Mouse (Mus musculus) intestine, postnatal 0 days (tissue): ENCODE measurements at regions not wholly inside any gene's neighbourhood (a gene's known extent, or its start where the extent isn't known, plus 50 kb on each side); places are given as distances from the start of the nearest gene placed in this dataset.

Experiments
- ATAC-seq: fragments of 200-750 bp; cut with Nextera tagmentation; 2 replicates; pipeline ENCODE4 v1.8.0; 2017; ENCODE audit warnings: mild to moderate bottlenecking, moderate TSS enrichment, moderate library complexity
- H3K27ac ChIP-seq: fragments of 300-500 bp; sonication (generic); 2 replicates; pipeline ENCODE4 v1.5.1; 2014; ENCODE audit warnings: mild to moderate bottlenecking, low read depth, low read length, moderate library complexity
- H3K27me3 ChIP-seq: fragments of 300-500 bp; sonication (generic); replicated peaks from 2 replicates; pipeline ENCODE4 v1.6.1; 2014; ENCODE audit warnings: low read length, mixed read lengths; ENCODE audit not compliant: control insufficient read depth, insufficient read depth
- H3K36me3 ChIP-seq: fragments of 300-500 bp; sonication (generic); 2 replicates; pipeline ENCODE4 v1.6.1; 2014; ENCODE audit warnings: mild to moderate bottlenecking, moderate library complexity; ENCODE audit not compliant: control insufficient read depth, insufficient read depth
- H3K4me1 ChIP-seq: fragments of 300-500 bp; sonication (generic); replicated peaks from 2 replicates; pipeline ENCODE4 v1.6.1; 2014; ENCODE audit warnings: antibody characterized with exemption, low read length, mixed read lengths; ENCODE audit not compliant: control insufficient read depth, insufficient read depth
- H3K4me2 ChIP-seq: fragments of 300-500 bp; sonication (generic); replicated peaks from 2 replicates; pipeline ENCODE4 v1.6.1; 2014; ENCODE audit warnings: low read depth, mild to moderate bottlenecking, moderate library complexity
- H3K4me3 ChIP-seq: fragments of 300-500 bp; sonication (generic); 2 replicates; pipeline ENCODE4 v1.5.1; 2014; ENCODE audit warnings: low read depth, low read length
- H3K9ac ChIP-seq: fragments of 300-500 bp; sonication (generic); 2 replicates; pipeline ENCODE4 v1.6.1; 2014; ENCODE audit warnings: mild to moderate bottlenecking, low read depth, low read length
- H3K9me3 ChIP-seq: fragments of 300-500 bp; sonication (generic); 2 replicates; pipeline ENCODE4 v1.6.1; 2016; ENCODE audit warnings: mixed run types; ENCODE audit not compliant: control insufficient read depth
- CTCF ChIP-seq: sonication (generic); IDR thresholded peaks from 2 replicates; pipeline ENCODE4 v1.5.1; 2016; ENCODE audit warnings: low read depth, mild to moderate bottlenecking, control low read depth, antibody characterized with exemption, moderate library complexity
- whole genome bisulfite sequencing: fragments of 180-500 bp; shearing (Covaris S2); extraction: QIAGEN DNeasy Blood & Tissue Kit; methylation state at CpG from one replicate; pipeline ENCODE4 v1.1.7; 2014; 5-methylcytosine and 5-hydroxymethylcytosine counted together

DNA sequence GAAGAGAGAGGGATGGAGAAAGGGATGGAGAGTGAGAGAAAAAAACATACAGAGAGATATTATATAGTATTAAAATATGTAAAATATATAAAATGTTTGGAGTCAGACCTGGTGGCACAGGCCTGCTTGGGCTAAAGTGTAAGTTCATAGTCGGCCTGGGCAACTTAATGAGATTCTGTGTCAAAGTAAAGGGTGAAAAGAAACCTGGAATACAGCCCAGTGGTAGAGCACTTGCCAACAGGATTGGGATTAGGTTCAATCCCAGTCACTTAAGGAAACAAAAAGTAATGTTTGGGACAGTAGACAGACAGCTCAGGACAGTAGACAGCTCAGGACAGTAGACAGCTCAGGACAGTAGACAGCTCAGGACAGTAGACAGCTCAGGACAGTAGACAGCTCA, 69.6 kb upstream of the Fut8 start:
- H3K27me3 ChIP-seq: no peaks in the 10 kb centered on the region
- TF ChIP-seq CTCF: no peak
- H3K36me3 ChIP-seq: no peaks in the 10 kb centered on the region
- no peak overlapping the region for H3K4me3 ChIP-seq
- H3K27ac ChIP-seq: no peak overlapping the region
- H3K9ac ChIP-seq: no peak overlapping the region
- H3K4me2 ChIP-seq: no peak overlapping the region
- no peak for ATAC-seq
- 83% methylated on average over 1 of the region's 1 CpGs for WGBS
- no peaks in the 10 kb centered on the region for H3K9me3 ChIP-seq
- H3K4me1 ChIP-seq: no peaks in the 10 kb centered on the region

DNA sequence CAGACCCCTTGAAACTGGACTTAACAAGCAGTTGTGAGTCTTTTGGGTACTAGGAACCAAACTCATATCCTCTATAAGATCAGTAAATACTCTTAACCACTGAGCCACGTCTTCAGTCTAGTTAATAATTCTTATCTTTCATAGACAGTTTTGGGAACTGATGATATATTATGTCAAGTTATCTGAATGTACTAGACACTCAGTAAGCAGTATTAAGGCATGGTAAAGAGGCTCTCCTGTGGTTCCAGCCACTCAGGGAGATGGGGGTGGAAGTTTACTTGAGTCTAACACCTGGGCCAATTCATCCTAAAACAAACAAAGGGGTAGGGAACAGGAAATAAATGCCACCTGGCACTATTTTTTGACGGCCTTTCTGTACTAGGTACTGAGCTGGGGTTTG, 81.2 kb upstream of the Fut8 start:
- TF ChIP-seq CTCF: no peak
- H3K4me3 ChIP-seq: no peak overlapping the region
- no peak overlapping the region for H3K4me2 ChIP-seq
- no peaks in the 10 kb centered on the region for H3K36me3 ChIP-seq
- H3K27ac ChIP-seq: no peak overlapping the region
- H3K4me1 ChIP-seq: no peaks in the 10 kb centered on the region
- no peak for ATAC-seq
- H3K27me3 ChIP-seq: 0 out of 2 replicates have a peak, but pooled peaks cover 8% of the 10 kb centered on the region
- no peaks in the 10 kb centered on the region for H3K9me3 ChIP-seq
- WGBS: 43% methylated on average over 2 of the region's 2 CpGs
- H3K9ac ChIP-seq: no peak overlapping the region

DNA sequence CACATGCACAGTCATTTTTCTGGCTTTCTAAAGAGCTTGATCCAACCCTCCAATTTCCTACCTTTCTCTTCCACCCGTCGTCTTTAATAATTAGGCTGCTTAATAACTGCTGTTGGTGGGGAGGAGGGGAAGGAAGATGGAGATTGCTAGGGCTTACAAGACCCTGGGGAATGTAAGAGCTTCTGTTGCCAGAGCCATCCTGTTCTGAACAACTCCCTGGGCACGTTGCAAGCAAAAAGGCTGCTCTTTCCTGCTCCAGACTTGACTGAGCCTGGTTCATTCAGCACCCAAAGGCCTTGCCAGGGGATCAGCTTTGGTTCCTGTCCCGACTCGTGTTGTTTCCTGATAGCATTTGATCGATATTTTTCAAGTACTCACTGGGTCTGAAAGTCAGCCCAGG, 82.3 kb upstream of the Fut8 start:
- no peak overlapping the region for H3K27ac ChIP-seq

DNA sequence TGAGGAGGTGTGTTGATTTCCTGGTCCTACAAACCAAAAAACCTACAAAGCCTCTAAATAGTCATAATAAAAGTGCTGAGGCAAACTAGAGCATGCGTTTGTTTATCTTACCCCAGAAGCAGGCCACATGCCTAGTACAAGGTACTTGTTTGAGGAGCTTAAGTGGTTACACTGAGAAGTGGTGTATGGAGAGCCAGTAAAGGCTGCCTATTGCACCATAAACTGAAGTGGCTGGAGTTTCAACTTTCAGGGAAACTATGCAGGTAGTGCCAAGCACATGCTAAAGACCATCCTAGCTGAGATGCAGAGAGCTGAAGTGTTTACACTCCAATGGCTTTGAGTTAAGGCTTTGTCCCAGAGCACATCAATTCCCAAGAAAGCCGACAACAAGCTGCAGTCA, 86.5 kb upstream of the Fut8 start:
- H3K4me3 ChIP-seq: no peak overlapping the region
- H3K27ac ChIP-seq: no peak overlapping the region
- no peaks in the 10 kb centered on the region for H3K4me1 ChIP-seq
- H3K27me3 ChIP-seq: 0 out of 2 replicates have a peak, but pooled peaks cover 8% of the 10 kb centered on the region
- ATAC-seq: no peak
- no peaks in the 10 kb centered on the region for H3K36me3 ChIP-seq
- WGBS: 59% methylated on average over 2 of the region's 2 CpGs
- no peak for TF ChIP-seq CTCF
- H3K9ac ChIP-seq: no peak overlapping the region
- no peaks in the 10 kb centered on the region for H3K9me3 ChIP-seq
- H3K4me2 ChIP-seq: no peak overlapping the region

More for the DNA sequence above, 82.3 kb upstream of the Fut8 start:
- H3K4me3 ChIP-seq: no peak overlapping the region
- TF ChIP-seq CTCF: no peak
- WGBS: 74% methylated on average over 6 of the region's 6 CpGs
- H3K36me3 ChIP-seq: no peaks in the 10 kb centered on the region
- 0 out of 2 replicates have a peak, but pooled peaks cover 8% of the 10 kb centered on the region for H3K27me3 ChIP-seq
- no peak overlapping the region for H3K4me2 ChIP-seq
- no peak for ATAC-seq
- H3K9ac ChIP-seq: no peak overlapping the region
- H3K4me1 ChIP-seq: no peaks in the 10 kb centered on the region
- H3K9me3 ChIP-seq: no peaks in the 10 kb centered on the region

DNA sequence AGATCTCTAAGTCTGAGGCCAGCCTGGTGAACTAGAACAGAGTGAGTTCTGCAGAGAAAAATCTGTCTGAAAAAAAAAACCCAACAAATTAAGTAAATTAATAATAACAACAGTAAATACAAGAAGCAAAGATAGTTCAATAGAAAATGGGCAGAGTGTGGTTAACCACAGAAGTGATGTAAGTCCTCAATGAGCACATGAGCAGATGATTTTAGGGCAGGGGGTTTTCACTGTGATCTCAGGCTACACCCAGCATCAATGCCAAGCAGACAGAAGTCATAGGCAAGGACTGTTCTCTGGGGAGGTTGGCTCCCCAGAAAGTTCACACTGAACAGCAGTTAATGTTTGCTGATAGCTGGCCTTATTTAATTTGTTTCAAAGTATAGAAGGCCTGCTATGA, 88.1 kb upstream of the Fut8 start:
- Histone ChIP-seq H3K36me3 (no peaks in the 10 kb centered on the region), H3K4me3 (no peak overlapping the region), H3K4me1 (no peaks in the 10 kb centered on the region), H3K9ac (no peak overlapping the region), H3K27me3 (0 out of 2 replicates have a peak, but pooled peaks cover 8% of the 10 kb centered on the region), H3K9me3 (no peaks in the 10 kb centered on the region), H3K4me2 (no peak overlapping the region), H3K27ac (no peak overlapping the region)
- ATAC-seq: no peak
- TF ChIP-seq CTCF: no peak

DNA sequence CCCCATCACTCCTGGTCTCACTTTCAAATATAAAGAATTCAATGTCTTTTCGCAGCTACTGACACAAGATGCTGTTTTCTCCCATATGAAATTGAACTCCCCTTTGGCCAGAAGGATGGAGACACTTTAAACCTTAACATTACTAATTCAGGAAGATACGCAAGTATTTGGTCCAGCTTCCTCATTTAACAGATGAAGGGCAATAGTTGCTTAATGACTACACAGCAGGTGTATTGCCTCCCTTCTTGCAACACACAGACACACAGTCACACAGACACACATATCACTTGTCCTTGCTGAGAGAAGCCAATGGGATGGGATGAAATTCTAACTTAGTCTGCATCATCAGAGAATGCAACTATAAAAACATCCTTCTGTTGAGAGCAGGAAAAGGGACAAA, 89.8 kb upstream of the Fut8 start:
- Histone ChIP-seq H3K4me1 (no peaks in the 10 kb centered on the region), H3K9ac (no peak overlapping the region), H3K4me3 (no peak overlapping the region), H3K27ac (no peak overlapping the region), H3K36me3 (no peaks in the 10 kb centered on the region), H3K27me3 (0 out of 2 replicates have a peak, but pooled peaks cover 2% of the 10 kb centered on the region), H3K4me2 (no peak overlapping the region), H3K9me3 (no peaks in the 10 kb centered on the region)
- WGBS: 97% methylated on average over 2 of the region's 2 CpGs
- ATAC-seq: no peak
- TF ChIP-seq CTCF: no peak

DNA sequence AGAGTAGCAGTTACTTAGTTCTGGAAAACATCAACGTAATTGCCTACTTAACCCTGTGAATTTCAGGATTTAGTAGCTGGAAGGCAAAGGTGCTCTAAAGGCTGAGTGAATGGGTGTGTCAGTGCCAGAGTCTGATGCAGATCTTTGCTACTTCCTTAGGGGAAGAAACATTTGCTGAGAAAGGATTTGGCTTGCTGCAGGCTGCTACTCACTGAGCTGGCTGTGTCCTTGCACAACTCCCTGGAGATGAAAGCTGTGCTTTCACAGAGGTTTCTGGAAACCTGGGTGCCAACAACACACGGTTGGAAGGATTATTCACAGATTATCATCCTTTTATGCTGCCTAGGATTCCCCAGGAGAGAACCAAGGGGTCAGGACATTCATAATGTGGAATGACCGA, 94.0 kb upstream of the Fut8 start:
- TF ChIP-seq CTCF: no peak
- 56% methylated on average over 3 of the region's 3 CpGs for WGBS
- no peak for ATAC-seq

More for the DNA sequence above, 94.0 kb upstream of the Fut8 start:
- H3K27me3 ChIP-seq: 0 out of 2 replicates have a peak, but pooled peaks cover 5% of the 10 kb centered on the region
- no peak overlapping the region for H3K27ac ChIP-seq
- H3K4me3 ChIP-seq: no peak overlapping the region
- H3K9me3 ChIP-seq: no peaks in the 10 kb centered on the region
- H3K4me2 ChIP-seq: no peak overlapping the region
- no peaks in the 10 kb centered on the region for H3K4me1 ChIP-seq
- no peak overlapping the region for H3K9ac ChIP-seq
- H3K36me3 ChIP-seq: no peaks in the 10 kb centered on the region
